Mouse (Mus musculus): Measurements from ENCODE around the gene 4930415O20Rik.

DNA sequence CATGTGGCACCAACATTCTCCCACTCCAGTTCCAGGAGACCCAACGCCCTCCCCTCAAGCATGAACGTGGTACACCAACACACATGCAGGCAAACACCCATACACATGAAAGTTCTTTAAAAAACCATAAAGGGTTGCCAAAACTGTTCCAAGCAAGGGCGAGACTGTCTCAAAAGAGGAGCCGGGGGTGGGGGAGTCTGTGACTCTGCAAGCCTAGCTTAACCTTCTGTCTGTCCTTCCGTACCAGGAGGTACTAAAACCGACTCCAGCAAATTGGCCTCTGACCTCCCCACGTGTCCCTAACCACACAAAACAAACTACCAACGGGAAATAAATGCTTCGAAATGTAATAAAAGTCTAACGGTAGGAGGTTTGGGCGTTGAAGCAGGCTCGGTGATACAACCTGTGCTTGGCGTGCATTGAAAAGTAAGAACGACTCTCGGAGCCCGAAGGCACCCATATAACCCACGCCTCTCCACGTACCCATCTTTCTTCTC is 37.7 kb upstream of the 4930415O20Rik start:
- TF ChIP-seq CTCF (IDR thresholded peaks at IDR 0.05; ENCODE audit: low read depth, low read length) (no peak), POLR2A (IDR thresholded peaks at IDR 0.05; ENCODE audit: borderline replicate concordance, low read depth, low read length) (no peak)
